Mouse (Mus musculus) ES-Bruce4 (cell line): ENCODE measurements at regions not wholly inside any gene's neighbourhood (a gene's known extent, or its start where the extent isn't known, plus 50 kb on each side); places are given as distances from the start of the nearest gene placed in this dataset.
A peak's percentile ranks its signal among the peaks of the same experiment; 100 is the strongest.

Experiments used
- CTCF ChIP-seq: IDR thresholded peaks from one replicate; pipeline ENCODE4 v1.8.1; 2011; ENCODE audit warnings: low read depth, low read length
- POLR2A ChIP-seq: IDR thresholded peaks from one replicate; pipeline ENCODE4 v1.8.1; 2011; ENCODE audit warnings: low read length; ENCODE audit not compliant: insufficient read depth

DNA sequence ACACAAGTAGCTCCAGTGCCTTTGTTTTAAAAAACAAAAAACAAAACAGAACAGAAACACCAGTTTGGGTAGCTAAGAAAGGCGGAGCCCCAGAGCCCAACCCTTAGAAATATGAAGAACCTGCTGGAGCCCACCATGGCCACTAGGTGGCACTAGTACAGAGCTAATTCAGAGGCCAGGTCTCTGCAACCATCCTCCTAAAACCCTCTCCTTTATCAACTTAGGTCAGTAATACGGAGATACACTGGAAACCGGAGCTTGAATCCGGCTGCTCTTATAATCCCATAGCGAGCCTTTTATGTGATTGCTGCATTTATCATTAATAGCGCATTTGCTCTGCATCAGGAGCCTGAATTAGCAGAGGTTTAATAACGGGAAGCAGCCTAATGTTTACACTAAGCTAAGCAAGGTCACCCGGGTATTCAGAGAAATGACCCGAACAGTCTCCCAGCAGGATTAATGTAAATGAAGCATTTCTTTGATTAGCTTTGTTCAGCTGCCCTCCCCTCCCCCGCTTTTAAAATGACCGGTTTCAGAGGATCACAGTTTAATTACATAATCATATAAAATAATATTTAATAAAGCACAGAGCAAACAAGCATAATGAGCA is 53.9 kb upstream of the Gm21915 start:
- TF ChIP-seq CTCF (peak; percentile 62), POLR2A (no peak)
